Mouse (Mus musculus): ENCODE measurements around the gene Cpn2. TPM values are rescaled to one million over a fixed set of nuclear protein-coding genes. Genes with fewer than 3 reads are reported as not detected.

Cpn2 gene
- total RNA-seq, 2 experiments from 2014 or later: not detected

Other genes starting within 250 kb of the Cpn2 start
- 0.24 and 0.47 TPM in 2 replicates for gene Hes1, start 203.1 kb downstream of the Cpn2 start, total RNA-seq (2015)
- 0.41 and 6.0 TPM in 2 replicates for gene Hes1, start 203.1 kb downstream of the Cpn2 start, total RNA-seq (2017)
- not detected in 2 replicates for gene Lrrc15, start 15.8 kb upstream of the Cpn2 start, total RNA-seq (2015)
- gene Lrrc15, start 15.8 kb upstream of the Cpn2 start, total RNA-seq (2017): not detected in 2 replicates
- 1.1 and 1.5 TPM in 2 replicates for gene Gp5, start 43.3 kb upstream of the Cpn2 start, total RNA-seq (2015)
- 0.46 and 1.2 TPM in 2 replicates for gene Gp5, start 43.3 kb upstream of the Cpn2 start, total RNA-seq (2017)
- gene Atp13a3, start 138.5 kb upstream of the Cpn2 start, total RNA-seq (2015): 121 and 143 TPM in 2 replicates
- 70.9 and 100 TPM in 2 replicates for gene Atp13a3, start 138.5 kb upstream of the Cpn2 start, total RNA-seq (2017)